In genomic region chr7:44352750-44353600, GRCm38 (mm10) we compare ENCODE assay signal across 8 mouse cellular contexts. TPM values are rescaled to one million over a fixed set of nuclear protein-coding genes. Genes with fewer than 3 reads are reported as not detected.
A peak's percentile ranks its signal among the peaks of the same experiment; 100 is the strongest.
DNase-seq lines count a peak whose midpoint lies in the region; ATAC-seq and TF ChIP-seq lines count a peak whose summit lies in the region.

No protein-coding gene starts in this region.

- peak overlapping the region in 1 of 2 experiments; percentile 9; a peak in 1 of 4 replicates for H3K4me3 ChIP-seq in heart, embryonic 14.5 days (ENCODE audit: control insufficient read depth in 1 of 2, insufficient read depth in 1 of 2, low read depth in 1 of 2, low read length in 2 of 2)
- H3K4me3 ChIP-seq in intestine, postnatal 0 days (ENCODE audit: low read depth, low read length): 0 out of 2 replicates have a peak overlapping the region, but pooled peaks have one; percentile 1

- no peaks in the 10 kb centered on the region for H3K9me3 ChIP-seq in heart, embryonic 14.5 days (ENCODE audit: control insufficient read depth, low read length)
- H3K9me3 ChIP-seq in intestine, postnatal 0 days (ENCODE audit: control insufficient read depth): no peaks in the 10 kb centered on the region

- no peak for DNase-seq in heart, adult 9 months (ENCODE audit: low spot score in 2 of 2)
- DNase-seq in thymus, postnatal 4 days: peak; percentile 17
- no peak for DNase-seq in thymus, postnatal 25 days
- DNase-seq in natural killer cell, adult 2 months (ENCODE audit: low spot score in 2 of 2): no peak
- DNase-seq in urinary bladder, postnatal 36 days (ENCODE audit: low spot score in 2 of 2): no peak
- DNase-seq in frontal cortex, postnatal 14 days (ENCODE audit: low spot score in 2 of 2): no peak

- no peak overlapping the region for H3K27ac ChIP-seq in heart, embryonic 14.5 days (replicated peaks in 1 of 2; ENCODE audit: control insufficient read depth in 1 of 2, insufficient read depth in 1 of 2, low read depth in 2 of 2, low read length in 2 of 2)
- no peak overlapping the region for H3K27ac ChIP-seq in intestine, postnatal 0 days (ENCODE audit: low read depth, low read length)

- peaks cover 18 to 39% of the 10 kb centered on the region in 2 experiments; a peak in 3 of 4 replicates for H3K4me1 ChIP-seq in heart, embryonic 14.5 days (ENCODE audit: control insufficient read depth in 2 of 2, insufficient read depth in 2 of 2, low read length in 2 of 2)
- H3K4me1 ChIP-seq in intestine, postnatal 0 days (replicated peaks; ENCODE audit: control insufficient read depth, insufficient read depth, low read length): 0 out of 2 replicates have a peak, but pooled peaks cover 2% of the 10 kb centered on the region

- peaks cover 94% of the 10 kb centered on the region for H3K27me3 ChIP-seq in heart, embryonic 14.5 days (ENCODE audit: control insufficient read depth, insufficient read depth, low read length)
- H3K27me3 ChIP-seq in intestine, postnatal 0 days (replicated peaks; ENCODE audit: control insufficient read depth, insufficient read depth, low read length): peaks cover 82% of the 10 kb centered on the region

- 3% methylated on average over 60 of the region's 71 CpGs for WGBS in heart, embryonic 14.5 days
- WGBS in intestine, postnatal 0 days: 4% methylated on average over 63 of the region's 71 CpGs

- H3K4me2 ChIP-seq in heart, embryonic 14.5 days (ENCODE audit: low read length): peak overlapping the region; percentile 27
- no peak overlapping the region for H3K4me2 ChIP-seq in intestine, postnatal 0 days (replicated peaks; ENCODE audit: low read depth)

- no peaks in the 10 kb centered on the region for H3K36me3 ChIP-seq in heart, embryonic 14.5 days (ENCODE audit: control insufficient read depth, insufficient read depth, low read length)
- no peaks in the 10 kb centered on the region for H3K36me3 ChIP-seq in intestine, postnatal 0 days (ENCODE audit: control insufficient read depth, insufficient read depth)

- no peak overlapping the region for H3K9ac ChIP-seq in heart, embryonic 14.5 days (ENCODE audit: low read length)
- no peak overlapping the region for H3K9ac ChIP-seq in intestine, postnatal 0 days (ENCODE audit: low read depth, low read length)

- no peak for ATAC-seq in heart, embryonic 14.5 days (ENCODE audit: insufficient number of reproducible peaks, insufficient read depth, low FRiP score, low read depth)
- no peak for ATAC-seq in intestine, postnatal 0 days

- no peak for TF ChIP-seq CTCF in intestine, postnatal 0 days (IDR thresholded peaks at IDR 0.05; ENCODE audit: low read depth)

RNA-seq across cellular contexts. Expression of gene Syt3, which starts 30.9 kb away (rescaled TPM):
- polyA plus RNA-seq in heart, embryonic 14.5 days (2014; fragmentation: Nextera tagmentation; extraction: Ambion mirVana): 0.57 and 0.59 TPM in 2 replicates
- polyA plus RNA-seq in intestine, postnatal 0 days (2015; fragmentation: Nextera tagmentation; extraction: Ambion mirVana): 0.55 and 0.58 TPM in 2 replicates

RNA-seq across cellular contexts. Expression of gene 1700008O03Rik, which starts 32.6 kb away (rescaled TPM):
- 0.34 and 0.47 TPM in 2 replicates for polyA plus RNA-seq in heart, embryonic 14.5 days (2014; fragmentation: Nextera tagmentation; extraction: Ambion mirVana)
- 0.51 and 0.60 TPM in 2 replicates for polyA plus RNA-seq in intestine, postnatal 0 days (2015; fragmentation: Nextera tagmentation; extraction: Ambion mirVana)

RNA-seq across cellular contexts. Expression of gene Shank1, which starts 42.9 kb away (rescaled TPM):
- 0.44 and 0.96 TPM in 2 replicates for polyA plus RNA-seq in heart, embryonic 14.5 days (2014; fragmentation: Nextera tagmentation; extraction: Ambion mirVana)
- 0.39 and 0.44 TPM in 2 replicates for polyA plus RNA-seq in intestine, postnatal 0 days (2015; fragmentation: Nextera tagmentation; extraction: Ambion mirVana)

RNA-seq across cellular contexts. Expression of gene Clec11a, which starts 46.3 kb away (rescaled TPM):
- 0.81 and 0.85 TPM in 2 replicates for polyA plus RNA-seq in heart, embryonic 14.5 days (2014; fragmentation: Nextera tagmentation; extraction: Ambion mirVana)
- polyA plus RNA-seq in intestine, postnatal 0 days (2015; fragmentation: Nextera tagmentation; extraction: Ambion mirVana): 3.5 and 3.8 TPM in 2 replicates
